Mouse (Mus musculus) kidney, embryonic 16.5 days (tissue): ENCODE measurements at regions not wholly inside any gene's neighbourhood (a gene's known extent, or its start where the extent isn't known, plus 50 kb on each side); places are given as distances from the start of the nearest gene placed in this dataset.
"Not testable (repeated sequence)": the region's sequence is repeated elsewhere in the genome, so short reads cannot be mapped to it uniquely, and the experiment has no call there.

ENCODE experiments used
- ATAC-seq: fragments of 200-750 bp; cut with Nextera tagmentation; 2 replicates; pipeline ENCODE4 v1.8.0; 2017; ENCODE audit warnings: moderate TSS enrichment; ENCODE audit not compliant: low FRiP score, low TSS enrichment
- H3K27ac ChIP-seq: fragments of 300-500 bp; sonication (generic); 2 replicates; pipeline ENCODE4 v1.5.1; 2014; ENCODE audit warnings: low read length
- H3K27me3 ChIP-seq: fragments of 300-500 bp; sonication (generic); 2 replicates; pipeline ENCODE4 v1.6.1; 2014; ENCODE audit warnings: low read length, control low read depth, mixed read lengths; ENCODE audit not compliant: insufficient read depth
- H3K36me3 ChIP-seq: fragments of 300-500 bp; sonication (generic); 2 replicates; pipeline ENCODE4 v1.6.1; 2014; ENCODE audit warnings: low read length, control low read depth, mixed read lengths; ENCODE audit not compliant: insufficient read depth
- H3K4me1 ChIP-seq: fragments of 300-500 bp; sonication (generic); 2 replicates; pipeline ENCODE4 v1.6.1; 2014; ENCODE audit warnings: low read length, control low read depth, mixed read lengths; ENCODE audit not compliant: insufficient read depth
- H3K4me2 ChIP-seq: fragments of 300-500 bp; sonication (generic); replicated peaks from 2 replicates; pipeline ENCODE4 v1.6.1; 2014; ENCODE audit warnings: low read depth, low read length
- H3K4me3 ChIP-seq: fragments of 300-500 bp; sonication (generic); 2 replicates; pipeline ENCODE4 v1.5.1; 2014; ENCODE audit warnings: mild to moderate bottlenecking, low read length
- H3K9ac ChIP-seq: fragments of 300-500 bp; sonication (generic); replicated peaks from 2 replicates; pipeline ENCODE4 v1.6.1; 2014; ENCODE audit warnings: low read length
- H3K9me3 ChIP-seq: fragments of 300-500 bp; sonication (generic); 2 replicates; pipeline ENCODE4 v1.6.1; 2016; ENCODE audit warnings: low read length, control low read depth
- WGBS: fragments of 180-500 bp; shearing (Covaris S2); extraction: QIAGEN DNeasy Blood & Tissue Kit; methylation state at CpG from one replicate; pipeline ENCODE4 v1.1.7; 2014; 5-methylcytosine and 5-hydroxymethylcytosine counted together

- ATAC-seq: no peak
- H3K27me3 ChIP-seq: no peaks in the 10 kb centered on the region
- no peaks in the 10 kb centered on the region for H3K4me1 ChIP-seq
- no peak overlapping the region for H3K9ac ChIP-seq
- no peak overlapping the region for H3K27ac ChIP-seq
- no peak overlapping the region for H3K4me2 ChIP-seq
- H3K4me3 ChIP-seq: no peak overlapping the region
- 22% methylated on average over 4 of the region's 4 CpGs for WGBS
- no peaks in the 10 kb centered on the region for H3K36me3 ChIP-seq
- H3K9me3 ChIP-seq: no peaks in the 10 kb centered on the region
These were observed 136.8 kb upstream of the Rgma start for GRCm38 (mm10) chr7:73238486-73238885.

GRCm38 (mm10) chr7:73243591-73244355 is 131.5 kb upstream of the Rgma start:
- Histone ChIP-seq H3K4me2 (no peak overlapping the region), H3K4me3 (no peak overlapping the region), H3K27me3 (no peaks in the 10 kb centered on the region), H3K36me3 (no peaks in the 10 kb centered on the region), H3K9me3 (no peaks in the 10 kb centered on the region), H3K27ac (no peak overlapping the region), H3K4me1 (no peaks in the 10 kb centered on the region), H3K9ac (no peak overlapping the region)
- no peak for ATAC-seq
- WGBS: 58% methylated on average over 9 of the region's 9 CpGs

- H3K4me3 ChIP-seq: no peak overlapping the region
- ATAC-seq: no peak
- H3K9me3 ChIP-seq: no peaks in the 10 kb centered on the region
- H3K4me2 ChIP-seq: no peak overlapping the region
- no peak overlapping the region for H3K9ac ChIP-seq
- no peak overlapping the region for H3K27ac ChIP-seq
- H3K27me3 ChIP-seq: no peaks in the 10 kb centered on the region
- no peaks in the 10 kb centered on the region for H3K4me1 ChIP-seq
- WGBS: 76% methylated on average over 2 of the region's 2 CpGs
- no peaks in the 10 kb centered on the region for H3K36me3 ChIP-seq
These were observed 129.9 kb upstream of the Rgma start for GRCm38 (mm10) chr7:73245431-73245830.

GRCm38 (mm10) chr7:73250593-73250992 is 124.7 kb upstream of the Rgma start:
- WGBS: 22% methylated on average over 8 of the region's 8 CpGs
- H3K4me2 ChIP-seq: no peak overlapping the region
- H3K9ac ChIP-seq: no peak overlapping the region
- no peak overlapping the region for H3K27ac ChIP-seq
- H3K36me3 ChIP-seq: no peaks in the 10 kb centered on the region
- H3K4me1 ChIP-seq: peaks cover 4% of the 10 kb centered on the region
- no peaks in the 10 kb centered on the region for H3K27me3 ChIP-seq
- H3K4me3 ChIP-seq: no peak overlapping the region
- no peaks in the 10 kb centered on the region for H3K9me3 ChIP-seq
- peak; percentile 61; the same call in 1 of the 2 replicates for ATAC-seq

GRCm38 (mm10) chr7:73251187-73251740 is 124.0 kb upstream of the Rgma start:
- no peak overlapping the region for H3K4me2 ChIP-seq
- 58% methylated on average over 6 of the region's 6 CpGs for WGBS
- peaks cover 4% of the 10 kb centered on the region for H3K4me1 ChIP-seq
- no peaks in the 10 kb centered on the region for H3K9me3 ChIP-seq
- no peak overlapping the region for H3K4me3 ChIP-seq
- H3K36me3 ChIP-seq: no peaks in the 10 kb centered on the region
- no peaks in the 10 kb centered on the region for H3K27me3 ChIP-seq
- H3K27ac ChIP-seq: no peak overlapping the region
- no peak overlapping the region for H3K9ac ChIP-seq
- ATAC-seq: peak; percentile 39; the same call in 1 of the 2 replicates

GRCm38 (mm10) chr7:73254972-73255371 is 120.3 kb upstream of the Rgma start:
- not testable (repeated sequence) for H3K9ac ChIP-seq, H3K36me3 ChIP-seq, H3K9me3 ChIP-seq, H3K27ac ChIP-seq, H3K4me1 ChIP-seq, H3K4me2 ChIP-seq, H3K27me3 ChIP-seq, H3K4me3 ChIP-seq, ATAC-seq
- WGBS: 81% methylated on average over 5 of the region's 7 CpGs

GRCm38 (mm10) chr7:73260140-73260539 is 115.2 kb upstream of the Rgma start:
- Histone ChIP-seq H3K4me3 (no peak overlapping the region), H3K9ac (no peak overlapping the region), H3K36me3 (no peaks in the 10 kb centered on the region), H3K27me3 (no peaks in the 10 kb centered on the region), H3K9me3 (no peaks in the 10 kb centered on the region), H3K27ac (no peak overlapping the region), H3K4me1 (no peaks in the 10 kb centered on the region), H3K4me2 (no peak overlapping the region)
- 64% methylated on average over 4 of the region's 4 CpGs for WGBS
- ATAC-seq: no peak

GRCm38 (mm10) chr7:73261750-73262149 is 113.6 kb upstream of the Rgma start:
- H3K4me1 ChIP-seq: no peaks in the 10 kb centered on the region
- H3K4me2 ChIP-seq: no peak overlapping the region
- H3K27ac ChIP-seq: no peak overlapping the region
- 70% methylated on average over 5 of the region's 5 CpGs for WGBS
- no peak overlapping the region for H3K9ac ChIP-seq
- no peak overlapping the region for H3K4me3 ChIP-seq
- H3K27me3 ChIP-seq: no peaks in the 10 kb centered on the region
- H3K36me3 ChIP-seq: no peaks in the 10 kb centered on the region
- no peaks in the 10 kb centered on the region for H3K9me3 ChIP-seq
- no peak for ATAC-seq

GRCm38 (mm10) chr7:73262526-73262925 is 112.8 kb upstream of the Rgma start:
- no peak overlapping the region for H3K27ac ChIP-seq
- no peak overlapping the region for H3K4me3 ChIP-seq
- no peak for ATAC-seq
- no peaks in the 10 kb centered on the region for H3K36me3 ChIP-seq
- H3K4me1 ChIP-seq: no peaks in the 10 kb centered on the region
- no peaks in the 10 kb centered on the region for H3K9me3 ChIP-seq
- H3K27me3 ChIP-seq: no peaks in the 10 kb centered on the region
- WGBS: 44% methylated on average over 3 of the region's 3 CpGs
- no peak overlapping the region for H3K9ac ChIP-seq
- H3K4me2 ChIP-seq: no peak overlapping the region

- no peak overlapping the region for H3K4me3 ChIP-seq
- no peaks in the 10 kb centered on the region for H3K36me3 ChIP-seq
- H3K4me1 ChIP-seq: no peaks in the 10 kb centered on the region
- no peaks in the 10 kb centered on the region for H3K27me3 ChIP-seq
- 94% methylated on average over 3 of the region's 3 CpGs for WGBS
- no peak for ATAC-seq
- no peak overlapping the region for H3K9ac ChIP-seq
- H3K4me2 ChIP-seq: no peak overlapping the region
- no peaks in the 10 kb centered on the region for H3K9me3 ChIP-seq
- H3K27ac ChIP-seq: no peak overlapping the region
These were observed 105.7 kb upstream of the Rgma start for GRCm38 (mm10) chr7:73269626-73270025.
